Mouse (Mus musculus): ENCODE results near the gene Rbpj. TPM values are rescaled to one million over a fixed set of nuclear protein-coding genes. Genes with fewer than 3 reads are reported as not detected.

Rbpj gene
- polyA plus RNA-seq, 1 experiment from 2014 or later, result 67.9 TPM

DNA sequence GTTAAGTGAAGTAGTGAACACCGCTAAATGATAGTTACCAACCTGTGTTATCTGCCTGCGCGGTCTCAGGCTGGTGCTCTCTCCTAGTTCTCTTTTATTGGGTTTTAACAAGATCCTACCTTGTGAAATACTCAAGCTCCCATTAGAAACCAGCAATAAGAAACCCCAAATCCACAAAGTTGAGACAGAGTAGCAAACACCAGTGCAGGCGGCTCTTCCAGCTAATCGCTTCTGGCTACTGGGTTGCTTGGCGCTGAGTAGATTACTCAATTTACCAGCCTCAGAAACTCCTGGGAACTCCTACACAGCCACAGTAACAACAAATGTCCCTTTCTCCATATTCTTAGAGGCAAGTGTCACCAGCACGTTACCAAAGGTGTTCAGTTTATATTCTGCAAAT is 58.2 kb downstream of the Rbpj start:
- H3K4me2 ChIP-seq, result no peak overlapping the region
- H3K36me3 ChIP-seq (replicated peaks), result no peaks in the 10 kb centered on the region
- H3K9ac ChIP-seq, result no peak overlapping the region
- WGBS, result 94% methylated on average over 7 of the region's 7 CpGs
- peaks cover 24% of the 10 kb centered on the region for H3K4me1 ChIP-seq
- H3K27ac ChIP-seq, result no peak overlapping the region
- H3K27me3 ChIP-seq, result no peaks in the 10 kb centered on the region
- no peak for ATAC-seq (ENCODE audit: low FRiP score)
- no peak overlapping the region for H3K4me3 ChIP-seq (replicated peaks)
- no peaks in the 10 kb centered on the region for H3K9me3 ChIP-seq

DNA sequence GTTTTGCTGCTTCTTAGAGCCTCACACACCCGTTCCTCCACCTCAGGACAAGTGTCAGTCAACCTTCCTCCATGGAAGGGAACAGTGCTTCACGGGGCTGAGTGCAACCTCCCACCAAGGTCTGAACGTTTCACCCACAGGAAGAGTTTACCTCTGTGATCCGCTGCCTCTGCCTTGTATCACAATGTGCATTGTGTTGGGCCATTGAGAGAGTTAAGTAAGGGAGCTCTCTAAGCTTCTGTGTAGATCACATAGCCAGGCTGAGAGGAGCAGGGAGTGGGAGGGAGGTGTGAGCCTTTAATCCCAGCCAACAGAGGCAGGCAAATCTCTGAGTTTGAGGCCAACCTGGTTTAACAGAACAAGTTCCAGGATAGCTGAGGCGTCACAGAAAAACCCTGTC is 58.9 kb downstream of the Rbpj start:
- Histone ChIP-seq H3K36me3 (replicated peaks) (no peaks in the 10 kb centered on the region), H3K4me1 (peaks cover 24% of the 10 kb centered on the region), H3K27ac (no peak overlapping the region), H3K9me3 (no peaks in the 10 kb centered on the region), H3K4me3 (replicated peaks) (no peak overlapping the region), H3K9ac (no peak overlapping the region), H3K4me2 (no peak overlapping the region), H3K27me3 (no peaks in the 10 kb centered on the region)
- WGBS, result 59% methylated on average over 5 of the region's 5 CpGs
- ATAC-seq (ENCODE audit: low FRiP score), result no peak

DNA sequence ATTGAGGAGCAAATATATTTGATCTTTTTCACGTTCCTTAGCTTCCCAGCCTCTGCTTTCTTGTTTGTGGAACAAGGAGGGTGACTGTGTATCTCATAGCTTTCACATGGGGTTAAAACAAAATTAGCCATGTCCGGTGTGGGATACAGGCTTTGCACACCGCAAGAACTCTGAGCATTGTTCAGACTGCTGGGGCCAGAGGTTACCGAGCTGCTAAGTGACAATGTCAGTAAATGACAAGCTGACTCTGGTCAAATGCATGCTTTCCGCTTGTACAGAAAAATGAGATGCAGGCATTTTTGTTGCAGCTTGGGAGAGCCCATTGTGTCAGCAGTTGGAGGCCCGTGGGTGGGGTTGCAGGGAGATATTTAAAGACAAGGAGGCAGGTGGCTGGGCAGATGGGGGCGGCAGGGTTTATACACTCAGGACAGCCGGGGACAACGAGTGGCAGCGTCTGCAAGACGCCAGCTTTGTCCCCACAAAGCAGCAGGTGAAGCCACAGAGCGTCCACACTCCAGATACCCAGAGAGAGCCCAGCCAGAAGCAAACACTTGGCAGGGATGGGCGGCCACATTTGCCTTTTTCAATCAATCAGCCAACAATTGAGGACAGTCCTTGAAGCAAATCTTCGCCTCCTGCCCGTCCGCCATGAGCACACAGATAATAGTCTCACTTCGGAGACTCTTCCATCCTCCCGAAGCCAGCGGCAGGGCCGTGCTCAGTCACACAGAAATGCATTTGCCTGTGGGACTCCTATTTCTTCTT is 59.5 kb downstream of the Rbpj start:
- peak; percentile 81 for ATAC-seq (ENCODE audit: low FRiP score)
- Histone ChIP-seq H3K4me1 (peaks cover 24% of the 10 kb centered on the region), H3K4me3 (replicated peaks) (no peak overlapping the region), H3K9me3 (no peaks in the 10 kb centered on the region), H3K27ac (peak overlapping the region; percentile 61), H3K36me3 (replicated peaks) (no peaks in the 10 kb centered on the region), H3K4me2 (peak overlapping the region; percentile 41), H3K27me3 (no peaks in the 10 kb centered on the region), H3K9ac (0 out of 2 replicates have a peak overlapping the region, but pooled peaks have one; percentile 12)
- 27% methylated on average over 20 of the region's 20 CpGs for WGBS

DNA sequence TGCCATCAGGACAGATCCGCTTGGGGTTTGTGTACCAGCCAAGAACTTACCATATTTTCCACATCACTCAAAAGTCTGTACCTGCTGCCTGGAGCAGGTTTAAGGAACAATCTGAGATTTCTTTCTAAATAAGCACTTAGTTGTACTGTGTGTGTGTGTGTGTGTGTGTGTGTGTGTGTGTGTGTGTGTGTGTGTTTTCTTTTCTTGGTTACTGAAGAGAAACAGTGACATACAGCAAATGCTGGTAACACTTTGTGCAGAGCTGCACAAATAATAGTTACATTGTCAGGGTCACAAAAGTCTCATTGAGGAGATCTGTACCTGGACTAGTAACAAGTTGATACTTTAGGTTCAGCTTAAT is 60.1 kb downstream of the Rbpj start:
- H3K9ac ChIP-seq, result 0 out of 2 replicates have a peak overlapping the region, but pooled peaks have one; percentile 12
- H3K9me3 ChIP-seq, result no peaks in the 10 kb centered on the region
- no peaks in the 10 kb centered on the region for H3K27me3 ChIP-seq
- peaks cover 24% of the 10 kb centered on the region for H3K4me1 ChIP-seq
- no peaks in the 10 kb centered on the region for H3K36me3 ChIP-seq (replicated peaks)
- ATAC-seq (ENCODE audit: low FRiP score), result no peak
- peak overlapping the region; percentile 41; the same call in 1 of the 2 replicates for H3K4me2 ChIP-seq
- peak overlapping the region; percentile 61 for H3K27ac ChIP-seq
- no peak overlapping the region for H3K4me3 ChIP-seq (replicated peaks)
- WGBS, result 62% methylated on average over 1 of the region's 1 CpGs

DNA sequence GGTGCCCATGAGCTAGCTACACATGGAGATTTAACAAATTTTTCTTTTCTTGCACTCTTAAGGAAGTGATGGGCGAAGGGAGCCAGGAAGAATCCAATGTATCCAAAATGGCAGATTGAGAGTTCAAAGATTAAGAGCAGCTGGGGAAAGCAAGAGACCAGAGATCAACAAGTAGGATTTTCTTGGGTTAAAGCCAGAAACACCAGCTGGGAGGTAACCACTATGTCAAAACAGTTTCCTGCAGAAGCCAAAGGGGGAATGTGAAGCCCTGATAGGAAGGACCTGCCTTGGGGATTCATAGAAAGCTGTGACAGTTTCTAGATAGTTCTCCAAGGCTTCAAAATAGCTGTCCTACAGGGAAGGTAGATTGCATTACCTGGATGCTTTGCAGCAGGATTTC is 63.9 kb downstream of the Rbpj start:
- peaks cover 10% of the 10 kb centered on the region for H3K4me1 ChIP-seq
- no peaks in the 10 kb centered on the region for H3K36me3 ChIP-seq (replicated peaks)
- no peak overlapping the region for H3K4me2 ChIP-seq
- no peak overlapping the region for H3K4me3 ChIP-seq (replicated peaks)
- no peak overlapping the region for H3K27ac ChIP-seq
- no peaks in the 10 kb centered on the region for H3K27me3 ChIP-seq
- 88% methylated on average over 1 of the region's 1 CpGs for WGBS
- no peaks in the 10 kb centered on the region for H3K9me3 ChIP-seq
- H3K9ac ChIP-seq, result no peak overlapping the region
- ATAC-seq (ENCODE audit: low FRiP score), result no peak

DNA sequence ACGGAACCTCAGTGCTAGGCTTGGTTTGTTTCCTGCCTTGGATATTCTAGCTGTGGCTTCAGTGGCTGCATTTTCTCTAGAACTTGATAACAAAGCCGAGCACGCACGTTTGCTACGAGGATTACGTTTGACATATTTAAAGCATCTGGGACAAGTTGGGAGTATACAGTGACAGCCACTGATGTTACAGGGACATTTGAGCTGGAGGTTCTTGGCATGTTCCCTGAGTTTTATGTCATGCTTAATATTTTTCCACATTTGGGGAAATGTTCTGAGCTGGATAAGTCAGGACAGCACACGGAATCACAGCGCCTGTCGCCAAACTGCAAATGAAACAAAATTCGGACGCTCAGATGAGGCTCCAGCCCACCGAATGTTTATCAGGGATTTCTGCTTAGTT is 69.1 kb downstream of the Rbpj start:
- WGBS, result 87% methylated on average over 12 of the region's 12 CpGs

DNA sequence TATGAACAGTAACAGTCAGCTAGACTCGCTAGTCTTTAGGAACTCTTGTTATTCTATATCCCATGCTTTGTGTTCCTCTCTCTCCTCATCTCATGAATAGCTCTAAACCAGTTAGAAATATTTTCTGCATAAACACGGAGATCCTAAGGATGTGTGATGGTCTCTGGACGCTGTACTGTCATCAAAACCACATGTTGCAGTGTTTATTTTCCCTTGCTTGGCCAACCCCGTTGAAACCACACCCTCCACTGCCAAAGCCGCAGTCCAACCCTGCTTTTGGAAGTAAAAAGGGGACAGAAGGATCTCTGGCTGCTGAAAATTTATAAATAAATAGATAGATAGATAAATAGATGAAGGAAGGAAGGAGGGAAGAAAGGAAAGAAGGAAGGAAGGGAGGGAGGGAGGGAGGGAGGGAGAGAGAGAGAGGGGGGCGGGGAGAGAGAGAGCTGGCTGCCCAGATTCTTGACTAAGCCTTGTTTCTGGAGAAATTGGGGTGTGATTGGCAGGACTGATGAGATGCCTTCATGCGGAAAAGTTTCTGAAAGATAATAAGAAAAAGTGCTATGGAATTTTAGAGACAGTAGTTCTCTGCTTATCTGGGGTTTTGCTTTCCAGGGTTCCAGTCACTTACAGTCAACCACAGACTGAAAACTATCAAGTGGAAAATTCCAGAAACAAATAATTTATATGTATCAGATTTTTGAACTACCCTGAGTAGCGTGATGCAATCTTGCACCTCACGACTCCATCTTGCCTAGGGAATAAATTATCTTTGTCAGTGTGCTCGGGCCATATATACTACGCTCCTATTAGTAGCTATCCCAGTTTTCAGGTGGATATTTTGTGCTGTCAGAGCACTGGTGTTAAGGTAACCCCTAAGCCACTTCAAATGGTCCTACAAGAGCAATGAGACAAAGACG is 70.9 kb downstream of the Rbpj start:
- Histone ChIP-seq H3K4me1 (no peaks in the 10 kb centered on the region), H3K4me2 (no peak overlapping the region), H3K27me3 (no peaks in the 10 kb centered on the region), H3K36me3 (replicated peaks) (no peaks in the 10 kb centered on the region), H3K9me3 (no peaks in the 10 kb centered on the region), H3K27ac (no peak overlapping the region), H3K4me3 (replicated peaks) (no peak overlapping the region), H3K9ac (no peak overlapping the region)
- no peak for ATAC-seq (ENCODE audit: low FRiP score)
- 85% methylated on average over 12 of the region's 12 CpGs for WGBS

More for the DNA sequence above, 69.1 kb downstream of the Rbpj start:
- H3K27ac ChIP-seq, result no peak overlapping the region
- ATAC-seq (ENCODE audit: low FRiP score), result no peak
- H3K4me1 ChIP-seq, result no peaks in the 10 kb centered on the region
- H3K4me2 ChIP-seq, result no peak overlapping the region
- H3K4me3 ChIP-seq (replicated peaks), result no peak overlapping the region
- no peaks in the 10 kb centered on the region for H3K36me3 ChIP-seq (replicated peaks)
- H3K9me3 ChIP-seq, result no peaks in the 10 kb centered on the region
- H3K27me3 ChIP-seq, result no peaks in the 10 kb centered on the region
- H3K9ac ChIP-seq, result no peak overlapping the region

DNA sequence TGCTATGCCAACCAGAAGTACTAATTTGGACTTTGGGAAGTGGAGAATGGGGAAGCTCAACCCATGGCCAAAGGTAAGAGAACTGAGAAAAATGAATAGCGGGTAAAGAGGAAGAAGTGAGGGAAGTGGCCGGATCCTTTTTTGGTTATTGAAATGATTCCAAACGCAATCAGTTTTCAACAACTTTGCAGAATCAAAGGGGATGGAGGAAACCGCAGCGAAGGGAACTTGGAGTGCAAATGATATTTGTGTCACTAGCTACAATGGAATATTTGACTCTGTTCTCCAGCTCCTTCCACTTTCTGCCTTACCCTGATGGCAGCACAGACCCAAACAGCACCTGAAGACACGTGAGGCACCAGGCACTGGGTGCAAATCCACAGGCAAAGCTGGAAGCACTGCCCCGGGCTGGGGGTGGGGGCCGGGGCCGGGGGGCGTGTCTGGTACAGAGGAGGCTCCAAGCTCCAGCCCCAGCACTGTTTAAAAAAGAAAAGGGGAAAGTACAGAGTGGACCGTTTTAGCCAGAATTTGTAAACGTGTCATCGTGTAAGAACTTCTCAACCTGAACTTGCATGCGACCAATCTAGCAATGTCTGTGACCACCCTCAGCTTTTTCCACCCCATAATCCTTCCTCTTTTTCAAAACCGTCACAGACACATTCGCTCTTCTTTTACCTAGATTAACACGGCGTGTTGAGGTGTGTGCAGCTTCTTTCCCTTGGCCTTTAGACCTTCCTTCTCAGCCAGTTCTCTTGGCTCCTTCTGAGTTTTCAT is 74.1 kb downstream of the Rbpj start:
- Histone ChIP-seq H3K4me1 (no peaks in the 10 kb centered on the region), H3K27ac (no peak overlapping the region), H3K4me3 (replicated peaks) (no peak overlapping the region), H3K9me3 (no peaks in the 10 kb centered on the region), H3K4me2 (no peak overlapping the region), H3K9ac (no peak overlapping the region), H3K36me3 (replicated peaks) (no peaks in the 10 kb centered on the region), H3K27me3 (no peaks in the 10 kb centered on the region)
- no peak for ATAC-seq (ENCODE audit: low FRiP score)
- WGBS, result 87% methylated on average over 18 of the region's 18 CpGs

DNA sequence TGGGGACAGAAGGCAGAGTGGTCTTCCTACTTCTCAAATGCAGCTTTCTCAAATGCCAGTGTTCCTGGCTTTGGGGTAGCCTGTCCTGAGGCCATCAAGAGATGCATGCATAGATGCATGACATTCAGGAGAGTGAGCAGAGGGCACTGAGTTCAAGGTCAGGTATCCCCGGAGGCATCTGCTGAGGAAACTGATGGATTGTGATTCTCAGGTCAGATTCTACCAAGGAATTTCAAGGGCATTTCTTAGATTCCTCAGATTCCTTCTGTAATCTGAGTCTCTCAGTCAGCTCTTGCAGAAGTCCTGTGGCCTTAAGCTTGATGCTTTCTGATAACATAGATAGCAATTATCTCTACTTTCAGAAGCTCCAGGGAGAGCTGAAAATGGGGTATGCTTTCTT is 76.1 kb downstream of the Rbpj start:
- no peak overlapping the region for H3K4me2 ChIP-seq

DNA sequence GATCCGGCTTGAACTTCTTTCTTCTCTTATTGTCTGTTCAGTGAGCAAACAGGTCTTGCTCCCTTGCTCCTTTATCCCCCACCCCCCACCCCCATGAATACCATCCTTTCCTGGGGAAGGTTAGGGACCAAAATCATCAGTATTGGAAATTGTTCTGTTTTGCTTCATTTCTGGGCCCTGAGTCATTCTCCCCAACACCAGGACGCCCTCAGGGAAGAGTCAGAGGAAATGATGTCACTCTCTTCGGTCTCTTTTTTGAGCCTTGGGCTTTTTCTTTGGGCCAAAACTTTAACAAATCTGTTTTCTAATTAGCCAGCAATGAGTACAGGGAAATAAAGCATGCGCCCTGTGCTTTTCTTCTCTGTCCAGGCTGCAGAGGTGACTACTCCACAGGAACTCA is 77.4 kb downstream of the Rbpj start:
- Histone ChIP-seq H3K4me2 (no peak overlapping the region), H3K36me3 (replicated peaks) (no peaks in the 10 kb centered on the region), H3K4me1 (no peaks in the 10 kb centered on the region), H3K27me3 (no peaks in the 10 kb centered on the region), H3K27ac (no peak overlapping the region), H3K9me3 (no peaks in the 10 kb centered on the region), H3K4me3 (replicated peaks) (no peak overlapping the region), H3K9ac (no peak overlapping the region)
- 68% methylated on average over 4 of the region's 4 CpGs for WGBS
- no peak for ATAC-seq (ENCODE audit: low FRiP score)

More for the DNA sequence above, 76.1 kb downstream of the Rbpj start:
- Histone ChIP-seq H3K4me1 (no peaks in the 10 kb centered on the region), H3K9ac (no peak overlapping the region), H3K36me3 (replicated peaks) (no peaks in the 10 kb centered on the region), H3K4me3 (replicated peaks) (no peak overlapping the region), H3K27me3 (no peaks in the 10 kb centered on the region), H3K9me3 (no peaks in the 10 kb centered on the region), H3K27ac (no peak overlapping the region)
- WGBS, result 73% methylated on average over 1 of the region's 1 CpGs
- ATAC-seq (ENCODE audit: low FRiP score), result no peak

DNA sequence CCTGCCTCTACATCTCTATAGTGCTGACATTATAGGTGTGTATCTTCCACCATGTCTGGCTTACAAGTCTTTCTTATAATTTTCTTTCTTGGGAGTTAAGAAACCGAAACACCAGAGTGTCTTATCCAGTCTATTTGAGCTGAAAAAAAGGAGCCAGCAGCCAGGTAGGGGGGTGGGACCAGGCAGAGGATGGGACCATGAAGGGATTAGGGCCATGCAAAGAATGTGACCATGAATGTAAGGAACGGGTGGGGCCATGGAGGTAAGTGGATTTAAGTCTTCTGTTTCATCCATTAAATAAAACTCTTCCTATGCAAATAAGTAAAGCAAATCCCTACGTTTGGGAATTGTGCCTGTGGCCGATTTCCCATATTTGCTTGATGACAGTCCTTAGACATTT is 78.0 kb downstream of the Rbpj start:
- Histone ChIP-seq H3K4me3 (replicated peaks) (no peak overlapping the region), H3K4me2 (no peak overlapping the region), H3K27me3 (no peaks in the 10 kb centered on the region), H3K9ac (no peak overlapping the region), H3K27ac (no peak overlapping the region), H3K4me1 (no peaks in the 10 kb centered on the region), H3K9me3 (no peaks in the 10 kb centered on the region), H3K36me3 (replicated peaks) (no peaks in the 10 kb centered on the region)
- 88% methylated on average over 4 of the region's 4 CpGs for WGBS
- no peak for ATAC-seq (ENCODE audit: low FRiP score)

DNA sequence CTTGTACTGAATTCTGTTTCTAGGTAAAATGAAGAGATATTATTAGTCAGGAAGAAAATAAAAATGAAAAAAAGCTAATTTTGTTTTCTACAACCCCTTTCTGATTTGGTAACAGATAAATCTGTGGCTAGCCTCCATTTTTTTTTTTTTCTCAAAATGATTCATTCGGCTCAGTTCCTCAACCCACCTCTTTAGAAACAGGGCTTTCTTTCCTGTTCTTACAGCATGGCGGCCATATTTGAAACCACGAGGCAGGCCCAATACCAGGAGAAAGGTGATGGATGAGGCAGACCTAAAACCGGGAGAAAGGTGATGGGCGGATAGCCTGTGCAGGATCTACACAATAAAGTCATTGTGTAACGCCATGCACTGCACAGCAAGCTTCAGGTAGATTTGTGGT is 80.5 kb downstream of the Rbpj start:
- WGBS, result 91% methylated on average over 6 of the region's 6 CpGs
- Histone ChIP-seq H3K4me1 (no peaks in the 10 kb centered on the region), H3K9me3 (no peaks in the 10 kb centered on the region), H3K4me2 (no peak overlapping the region), H3K27me3 (no peaks in the 10 kb centered on the region), H3K4me3 (replicated peaks) (no peak overlapping the region), H3K9ac (no peak overlapping the region), H3K36me3 (replicated peaks) (no peaks in the 10 kb centered on the region), H3K27ac (no peak overlapping the region)
- no peak for ATAC-seq (ENCODE audit: low FRiP score)

All from forebrain, embryonic 12.5 days (tissue).